Mouse (Mus musculus) stomach, embryonic 14.5 days (tissue): ENCODE measurements around the gene Zc2hc1b. TPM values are rescaled to one million over a fixed set of nuclear protein-coding genes. Genes with fewer than 3 reads are reported as not detected.

Experiments
- ATAC-seq: fragments of 200-750 bp; cut with Nextera tagmentation; 2 replicates; pipeline ENCODE4 v1.8.0; 2017; ENCODE audit warnings: low read depth, moderate TSS enrichment; ENCODE audit not compliant: insufficient number of reproducible peaks, insufficient read depth, low FRiP score
- H3K27ac ChIP-seq: fragments of 300-500 bp; sonication (generic); 2 replicates; pipeline ENCODE4 v1.5.1; 2014; ENCODE audit warnings: mild to moderate bottlenecking, low read length, moderate library complexity, mixed read lengths
- H3K27me3 ChIP-seq: fragments of 300-500 bp; sonication (generic); 2 replicates; pipeline ENCODE4 v1.6.1; 2014; ENCODE audit warnings: low read length, control low read depth, mixed read lengths; ENCODE audit not compliant: control insufficient read depth, insufficient read depth
- H3K36me3 ChIP-seq: fragments of 300-500 bp; sonication (generic); 2 replicates; pipeline ENCODE4 v1.6.1; 2014; ENCODE audit warnings: mild to moderate bottlenecking, control low read depth, low read length, moderate library complexity, mixed read lengths; ENCODE audit not compliant: control insufficient read depth, insufficient read depth
- H3K4me1 ChIP-seq: fragments of 300-500 bp; sonication (generic); 2 replicates; pipeline ENCODE4 v1.6.1; 2014; ENCODE audit warnings: low read length, control low read depth, mixed read lengths; ENCODE audit not compliant: control insufficient read depth, insufficient read depth
- H3K4me2 ChIP-seq: fragments of 300-500 bp; sonication (generic); replicated peaks from 2 replicates; pipeline ENCODE4 v1.6.1; 2014; ENCODE audit warnings: low read depth, low read length, control low read depth
- H3K4me3 ChIP-seq: fragments of 300-500 bp; sonication (generic); 2 replicates; pipeline ENCODE4 v1.5.1; 2014; ENCODE audit warnings: low read depth, low read length, control low read depth
- H3K9ac ChIP-seq: fragments of 300-500 bp; sonication (generic); replicated peaks from 2 replicates; pipeline ENCODE4 v1.6.1; 2014; ENCODE audit warnings: low read depth, mild to moderate bottlenecking, control low read depth, low read length, moderate library complexity, mixed read lengths
- H3K9me3 ChIP-seq: fragments of 300-500 bp; sonication (generic); 2 replicates; pipeline ENCODE4 v1.6.1; 2016; ENCODE audit warnings: low read depth, low read length, control low read depth; ENCODE audit not compliant: control insufficient read depth
- WGBS: fragments of 180-500 bp; shearing (Covaris S2); extraction: QIAGEN DNeasy Blood & Tissue Kit; methylation state at CpG from one replicate; pipeline ENCODE4 v1.1.7; 2014; 5-methylcytosine and 5-hydroxymethylcytosine counted together
- polyA plus RNA-seq: library from polyadenylated mRNA; unstranded; fragments of >200 nt; fragmentation: Nextera tagmentation; extraction: Ambion mirVana; gene quantifications from 2 replicates; pipeline ENCODE4 v1.2.1, GENCODE M21; 2014

The Zc2hc1b gene
- polyA plus RNA-seq, 1 experiment from 2014 or later = not detected

DNA sequence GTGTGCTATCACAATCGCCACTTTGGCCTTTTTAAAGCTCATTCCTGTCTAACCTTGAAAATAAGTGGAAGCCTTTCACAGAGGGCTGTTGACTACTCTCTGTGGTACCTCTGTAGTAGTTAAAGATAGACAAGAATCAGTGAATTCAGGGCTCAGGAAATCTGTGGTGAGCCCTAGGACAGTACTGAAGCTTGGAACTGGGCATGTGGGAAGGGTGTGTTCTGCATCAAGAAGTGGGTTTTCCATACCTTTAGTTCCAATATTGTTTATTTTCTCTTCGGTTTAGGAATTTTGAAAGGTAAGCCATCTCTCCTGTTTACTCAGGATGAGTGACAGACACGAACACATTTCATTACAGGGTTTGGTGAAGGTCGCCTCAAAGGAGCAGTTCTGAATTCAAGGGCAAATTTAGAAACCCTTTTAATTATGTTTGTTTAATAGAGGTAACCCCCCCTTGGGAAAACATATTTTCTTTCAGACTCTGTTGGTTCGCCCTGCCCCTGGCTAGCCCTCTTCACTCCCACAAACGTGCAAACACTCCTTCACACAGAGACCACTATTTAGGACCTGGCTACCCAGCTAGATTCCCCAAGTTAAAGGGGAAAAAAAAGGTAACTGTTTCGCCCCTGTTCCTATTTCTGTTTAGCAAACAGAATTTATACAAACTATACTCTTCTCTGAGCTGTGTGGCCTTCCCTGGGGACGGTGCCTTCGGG is 70.8 kb downstream of the Zc2hc1b start:
- peak; percentile 71; the same call in 1 of the 2 replicates for ATAC-seq

DNA sequence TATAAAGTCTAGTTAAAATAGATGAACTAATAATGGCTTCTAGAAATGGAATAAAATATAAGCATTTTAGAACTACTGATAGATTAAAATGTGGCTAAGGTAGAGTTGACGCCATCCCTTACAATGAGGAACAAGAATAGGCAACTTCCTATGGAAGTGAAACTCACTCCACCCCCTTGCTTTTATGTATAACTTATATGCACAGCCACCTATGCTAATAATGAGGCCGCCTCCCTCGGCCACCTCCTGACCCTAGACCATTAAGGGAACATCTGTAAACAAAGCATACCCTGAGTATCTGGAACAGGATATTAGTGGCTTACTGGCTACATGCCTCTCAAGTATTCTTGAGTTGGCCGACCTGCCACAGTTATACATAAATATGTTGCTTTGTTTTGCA is 74.0 kb downstream of the Zc2hc1b start:
- Histone ChIP-seq H3K9ac (no peak overlapping the region), H3K36me3 (peaks cover 2% of the 10 kb centered on the region; the same call in 1 of the 2 replicates), H3K4me2 (no peak overlapping the region), H3K4me3 (no peak overlapping the region), H3K9me3 (peaks cover 6% of the 10 kb centered on the region; the same call in 1 of the 2 replicates), H3K27ac (no peak overlapping the region), H3K4me1 (peaks cover 40% of the 10 kb centered on the region), H3K27me3 (no peaks in the 10 kb centered on the region)
- ATAC-seq = no peak
- WGBS = 74% methylated on average over 4 of the region's 4 CpGs

More for the DNA sequence above, 70.8 kb downstream of the Zc2hc1b start:
- Histone ChIP-seq H3K4me1 (peaks cover 30% of the 10 kb centered on the region), H3K9me3 (peaks cover 6% of the 10 kb centered on the region; the same call in 1 of the 2 replicates), H3K27me3 (no peaks in the 10 kb centered on the region), H3K27ac (peak overlapping the region; percentile 63; the same call in 1 of the 2 replicates), H3K4me3 (no peak overlapping the region), H3K36me3 (peaks cover 2% of the 10 kb centered on the region; the same call in 1 of the 2 replicates), H3K9ac (no peak overlapping the region), H3K4me2 (no peak overlapping the region)
- 53% methylated on average over 9 of the region's 9 CpGs for WGBS

DNA sequence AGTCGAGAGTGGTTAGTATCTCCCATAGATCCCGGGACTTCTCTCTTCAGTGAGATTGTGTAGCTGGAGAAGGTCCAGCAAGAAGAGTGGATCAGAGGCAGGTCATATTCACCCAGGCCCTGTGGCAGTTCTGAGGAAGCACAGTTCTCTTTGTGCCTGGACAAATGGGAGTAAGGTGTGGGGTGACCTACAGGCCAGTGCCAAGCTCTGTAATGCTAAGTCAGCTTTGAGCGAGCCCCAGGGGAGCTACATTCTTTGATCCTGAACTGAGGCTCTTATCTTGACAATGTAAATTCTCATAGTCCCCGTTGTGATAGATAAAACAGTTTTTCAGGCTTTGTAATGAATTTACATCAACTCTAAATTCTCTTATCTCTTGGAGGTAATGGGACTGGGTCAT is 75.5 kb downstream of the Zc2hc1b start:
- Histone ChIP-seq H3K4me2 (no peak overlapping the region), H3K9me3 (peaks cover 6% of the 10 kb centered on the region; the same call in 1 of the 2 replicates), H3K27ac (no peak overlapping the region), H3K36me3 (peaks cover 2% of the 10 kb centered on the region; the same call in 1 of the 2 replicates), H3K9ac (no peak overlapping the region), H3K27me3 (no peaks in the 10 kb centered on the region), H3K4me1 (peaks cover 25% of the 10 kb centered on the region), H3K4me3 (no peak overlapping the region)
- no peak for ATAC-seq
- 55% methylated on average over 4 of the region's 4 CpGs for WGBS

DNA sequence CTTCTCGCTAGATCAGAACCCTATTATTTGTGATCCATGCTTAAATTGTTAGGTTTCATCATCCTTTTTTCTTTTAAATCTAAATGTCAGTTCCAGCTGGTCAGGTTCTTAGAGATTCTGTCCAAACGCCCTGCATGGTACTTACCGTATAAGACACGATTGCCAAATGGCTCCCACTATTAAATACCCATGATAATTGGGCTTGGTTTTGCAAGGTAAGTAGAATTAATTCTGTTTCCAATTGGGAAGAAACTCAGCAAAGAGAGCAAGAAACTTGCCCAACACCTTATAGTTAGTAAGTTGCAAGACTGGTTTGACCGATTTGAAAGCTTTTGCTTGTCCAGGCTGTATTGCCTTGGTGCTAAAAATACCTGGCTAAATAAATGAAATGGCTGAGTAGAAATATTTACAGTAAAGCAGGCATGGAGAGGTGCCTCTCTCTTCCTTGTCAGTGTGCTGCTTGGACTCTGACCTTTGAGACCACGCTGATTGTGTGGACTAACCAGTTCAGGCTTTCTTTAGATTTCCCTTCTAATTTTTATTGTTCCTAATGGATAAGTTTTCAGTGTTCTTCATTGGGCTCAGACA is 77.7 kb downstream of the Zc2hc1b start:
- Histone ChIP-seq H3K9ac (no peak overlapping the region), H3K9me3 (peaks cover 6% of the 10 kb centered on the region; the same call in 1 of the 2 replicates), H3K27ac (peak overlapping the region; percentile 84), H3K4me3 (no peak overlapping the region), H3K4me1 (peaks cover 16% of the 10 kb centered on the region; the same call in 1 of the 2 replicates), H3K36me3 (no peaks in the 10 kb centered on the region), H3K4me2 (no peak overlapping the region), H3K27me3 (no peaks in the 10 kb centered on the region)
- ATAC-seq = peak; percentile 88
- WGBS = 68% methylated on average over 6 of the region's 6 CpGs

Other genes starting within 250 kb of the Zc2hc1b start
- gene Stx11, start 213.7 kb downstream of the Zc2hc1b start, polyA plus RNA-seq = 4.0 and 4.8 TPM in 2 replicates
- 45.9 and 47.4 TPM in 2 replicates for gene Sf3b5, start 172.7 kb downstream of the Zc2hc1b start, polyA plus RNA-seq
- gene Plagl1, start 117.5 kb downstream of the Zc2hc1b start, polyA plus RNA-seq = 466 and 470 TPM in 2 replicates
- 75.6 and 80.2 TPM in 2 replicates for gene Ltv1, start 15.1 kb upstream of the Zc2hc1b start, polyA plus RNA-seq